Mouse (Mus musculus): Measurements from ENCODE around the gene Cd72. TPM values are rescaled to one million over a fixed set of nuclear protein-coding genes. Genes with fewer than 3 reads are reported as not detected.
"Not testable (repeated sequence)": the region's sequence is repeated elsewhere in the genome, so short reads cannot be mapped to it uniquely, and the experiment has no call there.

Cd72 gene
- polyA plus RNA-seq, 1 experiment from 2014 or later = 3.2 TPM

- ATAC-seq = no peak
- H3K4me2 ChIP-seq (replicated peaks; ENCODE audit: low read depth) = peak overlapping the region; percentile 82
- peak overlapping the region; percentile 72; the same call in 1 of the 2 replicates for H3K27ac ChIP-seq (ENCODE audit: low read depth, low read length)
- no peak overlapping the region for H3K9ac ChIP-seq (ENCODE audit: low read depth, low read length)
- H3K27me3 ChIP-seq (replicated peaks; ENCODE audit: control insufficient read depth, insufficient read depth, low read length) = no peaks in the 10 kb centered on the region
- no peaks in the 10 kb centered on the region for H3K9me3 ChIP-seq (ENCODE audit: control insufficient read depth)
- peaks cover 3% of the 10 kb centered on the region; the same call in 1 of the 2 replicates for H3K4me1 ChIP-seq (replicated peaks; ENCODE audit: control insufficient read depth, insufficient read depth, low read length)
- peak overlapping the region; percentile 70 for H3K4me3 ChIP-seq (ENCODE audit: low read depth, low read length)
- WGBS = 32% methylated on average over 12 of the region's 12 CpGs
- no peak for TF ChIP-seq CTCF (IDR thresholded peaks at IDR 0.05; ENCODE audit: low read depth)
- no peaks in the 10 kb centered on the region; the same call in 1 of the 2 replicates for H3K36me3 ChIP-seq (ENCODE audit: control insufficient read depth, insufficient read depth)
These were observed 37.8 kb upstream of the Cd72 start for GRCm38 (mm10) chr4:43492101-43492820.

- Histone ChIP-seq H3K4me1 (replicated peaks; ENCODE audit: control insufficient read depth, insufficient read depth, low read length) (peaks cover 3% of the 10 kb centered on the region; the same call in 1 of the 2 replicates), H3K27ac (ENCODE audit: low read depth, low read length) (no peak overlapping the region; the same call in 1 of the 2 replicates), H3K9ac (ENCODE audit: low read depth, low read length) (no peak overlapping the region), H3K36me3 (ENCODE audit: control insufficient read depth, insufficient read depth) (no peaks in the 10 kb centered on the region; the same call in 1 of the 2 replicates), H3K27me3 (replicated peaks; ENCODE audit: control insufficient read depth, insufficient read depth, low read length) (no peaks in the 10 kb centered on the region), H3K4me2 (replicated peaks; ENCODE audit: low read depth) (no peak overlapping the region), H3K4me3 (ENCODE audit: low read depth, low read length) (no peak overlapping the region), H3K9me3 (ENCODE audit: control insufficient read depth) (no peaks in the 10 kb centered on the region)
- peak; percentile 40 for ATAC-seq
- TF ChIP-seq CTCF (IDR thresholded peaks at IDR 0.05; ENCODE audit: low read depth) = no peak
- WGBS = 55% methylated on average over 5 of the region's 5 CpGs
These were observed 36.4 kb upstream of the Cd72 start for GRCm38 (mm10) chr4:43490801-43491200.

- ATAC-seq = no peak
- peaks cover 3% of the 10 kb centered on the region; the same call in 1 of the 2 replicates for H3K4me1 ChIP-seq (replicated peaks; ENCODE audit: control insufficient read depth, insufficient read depth, low read length)
- no peak overlapping the region for H3K9ac ChIP-seq (ENCODE audit: low read depth, low read length)
- H3K9me3 ChIP-seq (ENCODE audit: control insufficient read depth) = no peaks in the 10 kb centered on the region
- no peak overlapping the region for H3K4me3 ChIP-seq (ENCODE audit: low read depth, low read length)
- no peak overlapping the region for H3K27ac ChIP-seq (ENCODE audit: low read depth, low read length)
- WGBS = 84% methylated on average over 3 of the region's 3 CpGs
- no peaks in the 10 kb centered on the region for H3K36me3 ChIP-seq (ENCODE audit: control insufficient read depth, insufficient read depth)
- no peak for TF ChIP-seq CTCF (IDR thresholded peaks at IDR 0.05; ENCODE audit: low read depth)
- H3K4me2 ChIP-seq (replicated peaks; ENCODE audit: low read depth) = no peak overlapping the region
- no peaks in the 10 kb centered on the region for H3K27me3 ChIP-seq (replicated peaks; ENCODE audit: control insufficient read depth, insufficient read depth, low read length)
These were observed 35.2 kb upstream of the Cd72 start for GRCm38 (mm10) chr4:43489611-43490010.

GRCm38 (mm10) chr4:43485666-43486065 is 31.2 kb upstream of the Cd72 start:
- H3K27me3 ChIP-seq (replicated peaks; ENCODE audit: control insufficient read depth, insufficient read depth, low read length); H3K4me2 ChIP-seq (replicated peaks; ENCODE audit: low read depth); H3K27ac ChIP-seq (ENCODE audit: low read depth, low read length); H3K9ac ChIP-seq (ENCODE audit: low read depth, low read length); H3K36me3 ChIP-seq (ENCODE audit: control insufficient read depth, insufficient read depth); H3K9me3 ChIP-seq (ENCODE audit: control insufficient read depth); H3K4me3 ChIP-seq (ENCODE audit: low read depth, low read length); H3K4me1 ChIP-seq (replicated peaks; ENCODE audit: control insufficient read depth, insufficient read depth, low read length); ATAC-seq: not testable (repeated sequence)
- WGBS = 85% methylated on average over 5 of the region's 5 CpGs
- TF ChIP-seq CTCF (IDR thresholded peaks at IDR 0.05; ENCODE audit: low read depth) = peak; percentile 35; the same call in 1 of the 2 replicates

- H3K4me2 ChIP-seq (replicated peaks; ENCODE audit: low read depth) = no peak within 1 kb of the TSS
- no peak for TF ChIP-seq CTCF (IDR thresholded peaks at IDR 0.05; ENCODE audit: low read depth)
- no peaks in the 10 kb centered on the region for H3K27me3 ChIP-seq (replicated peaks; ENCODE audit: control insufficient read depth, insufficient read depth, low read length)
- no peak within 1 kb of the TSS for H3K27ac ChIP-seq (ENCODE audit: low read depth, low read length)
- H3K9me3 ChIP-seq (ENCODE audit: control insufficient read depth) = no peaks in the 10 kb centered on the region
- no peak within 1 kb of the TSS for H3K4me3 ChIP-seq (ENCODE audit: low read depth, low read length)
- no peak within 1 kb of the TSS for H3K9ac ChIP-seq (ENCODE audit: low read depth, low read length)
- H3K36me3 ChIP-seq (ENCODE audit: control insufficient read depth, insufficient read depth) = no peaks in the 10 kb centered on the region
- 56% methylated on average over 12 of the region's 12 CpGs for WGBS
- no peak for ATAC-seq
- peaks cover under 1% of the 10 kb centered on the region; the same call in 1 of the 2 replicates for H3K4me1 ChIP-seq (replicated peaks; ENCODE audit: control insufficient read depth, insufficient read depth, low read length)
These were observed 29.2 kb upstream of the Cd72 start, which contains the start of gene Sit1 for GRCm38 (mm10) chr4:43483535-43484091. Gene Sit1 (minus strand): TSS chr4:43483734.

- Histone ChIP-seq H3K9ac (ENCODE audit: low read depth, low read length) (no peak overlapping the region), H3K9me3 (ENCODE audit: control insufficient read depth) (no peaks in the 10 kb centered on the region), H3K27ac (ENCODE audit: low read depth, low read length) (no peak overlapping the region), H3K27me3 (replicated peaks; ENCODE audit: control insufficient read depth, insufficient read depth, low read length) (no peaks in the 10 kb centered on the region), H3K4me1 (replicated peaks; ENCODE audit: control insufficient read depth, insufficient read depth, low read length) (peaks cover 3% of the 10 kb centered on the region; the same call in 1 of the 2 replicates), H3K4me2 (replicated peaks; ENCODE audit: low read depth) (no peak overlapping the region), H3K36me3 (ENCODE audit: control insufficient read depth, insufficient read depth) (no peaks in the 10 kb centered on the region), H3K4me3 (ENCODE audit: low read depth, low read length) (no peak overlapping the region)
- no peak for TF ChIP-seq CTCF (IDR thresholded peaks at IDR 0.05; ENCODE audit: low read depth)
- ATAC-seq = no peak
- WGBS = 71% methylated on average over 10 of the region's 10 CpGs
These were observed 28.2 kb upstream of the Cd72 start for GRCm38 (mm10) chr4:43482591-43482990.

All from intestine, postnatal 0 days (tissue).